Mouse (Mus musculus) heart, adult 2 months (tissue): Measurements from ENCODE around the gene Ntn1.

Experiments
- CTCF ChIP-seq: fragments of 200-600 bp; IDR thresholded peaks from 2 replicates; pipeline ENCODE4 v1.8.1; 2022; ENCODE audit warnings: antibody characterized with exemption, mild to moderate bottlenecking, moderate library complexity
- EP300 ChIP-seq: fragments of 200-500 bp; IDR thresholded peaks from 2 replicates; pipeline ENCODE4 v1.6.1; 2011; ENCODE audit warnings: low read depth, low read length, control low read depth; ENCODE audit not compliant: insufficient read depth
- POLR2A ChIP-seq: fragments of 200-500 bp; IDR thresholded peaks from 2 replicates; pipeline ENCODE4 v1.6.1; 2011; ENCODE audit warnings: mild to moderate bottlenecking, low read depth, low read length, control low read depth; ENCODE audit not compliant: insufficient read depth

- no peak for TF ChIP-seq CTCF
- TF ChIP-seq POLR2A = no peak
- no peak for TF ChIP-seq EP300
Observed at GRCm38 (mm10) chr11:68440100-68440499, 39.5 kb upstream of the Ntn1 start.
